Mouse (Mus musculus) megakaryocyte, embryonic 14.5 days (primary cell): Measurements from ENCODE around the gene Ddx55.

Source experiments
- FLI1 ChIP-seq: IDR thresholded peaks from 2 replicates; pipeline ENCODE4 v1.6.1; 2012; ENCODE audit warnings: low read length, inconsistent platforms, mixed read lengths
- GATA1 ChIP-seq: IDR thresholded peaks from 3 replicates; pipeline ENCODE4 v1.6.1; 2012; ENCODE audit warnings: mixed read lengths, low read length, inconsistent platforms, borderline replicate concordance

GRCm38 (mm10) chr5:124521588-124521987 lies 31.1 kb upstream of the Ddx55 start:
- TF ChIP-seq GATA1 (no peak), FLI1 (no peak)
